Mouse (Mus musculus): ENCODE data around the gene H2-T23. TPM values are rescaled to one million over a fixed set of nuclear protein-coding genes. Genes with fewer than 3 reads are reported as not detected.
"Not testable (repeated sequence)": the region's sequence is repeated elsewhere in the genome, so short reads cannot be mapped to it uniquely, and the experiment has no call there.

The H2-T23 gene
- polyA plus RNA-seq, 1 experiment from 2014 or later: 3.7 TPM

- not testable (repeated sequence) for H3K27ac ChIP-seq (ENCODE audit: low read depth, low read length); H3K4me3 ChIP-seq (ENCODE audit: low read length); H3K27me3 ChIP-seq (ENCODE audit: control insufficient read depth, insufficient read depth, low read length); ATAC-seq (ENCODE audit: low FRiP score, low TSS enrichment); H3K4me1 ChIP-seq (ENCODE audit: control insufficient read depth, insufficient read depth, low read length); H3K4me2 ChIP-seq (replicated peaks; ENCODE audit: low read depth, low read length); H3K36me3 ChIP-seq (ENCODE audit: control insufficient read depth, insufficient read depth, low read length); H3K9ac ChIP-seq (ENCODE audit: low read depth, low read length); H3K9me3 ChIP-seq (ENCODE audit: control insufficient read depth, low read length)
- WGBS: 90% methylated on average over 13 of the region's 13 CpGs
Measured at GRCm38 (mm10) chr17:36036126-36036525, 3.5 kb upstream of the H2-T23 start.

GRCm38 (mm10) chr17:36035010-36035638 is 2.5 kb upstream of the H2-T23 start:
- H3K36me3 ChIP-seq (ENCODE audit: control insufficient read depth, insufficient read depth, low read length); H3K27me3 ChIP-seq (ENCODE audit: control insufficient read depth, insufficient read depth, low read length); H3K9me3 ChIP-seq (ENCODE audit: control insufficient read depth, low read length); H3K9ac ChIP-seq (ENCODE audit: low read depth, low read length); H3K4me2 ChIP-seq (replicated peaks; ENCODE audit: low read depth, low read length); H3K4me1 ChIP-seq (ENCODE audit: control insufficient read depth, insufficient read depth, low read length); H3K4me3 ChIP-seq (ENCODE audit: low read length); H3K27ac ChIP-seq (ENCODE audit: low read depth, low read length): not testable (repeated sequence)
- 0 out of 2 replicates have a peak, but pooled peaks have one; percentile 10 for ATAC-seq (ENCODE audit: low FRiP score, low TSS enrichment)
- WGBS: 38% methylated on average over 3 of the region's 3 CpGs

GRCm38 (mm10) chr17:36034524-36034923 is 1.9 kb upstream of the H2-T23 start:
- not testable (repeated sequence) for H3K9me3 ChIP-seq (ENCODE audit: control insufficient read depth, low read length); H3K4me1 ChIP-seq (ENCODE audit: control insufficient read depth, insufficient read depth, low read length); H3K27ac ChIP-seq (ENCODE audit: low read depth, low read length); H3K27me3 ChIP-seq (ENCODE audit: control insufficient read depth, insufficient read depth, low read length); H3K4me3 ChIP-seq (ENCODE audit: low read length); H3K4me2 ChIP-seq (replicated peaks; ENCODE audit: low read depth, low read length); H3K9ac ChIP-seq (ENCODE audit: low read depth, low read length); H3K36me3 ChIP-seq (ENCODE audit: control insufficient read depth, insufficient read depth, low read length); ATAC-seq (ENCODE audit: low FRiP score, low TSS enrichment)
- WGBS: 62% methylated on average over 3 of the region's 3 CpGs

- not testable (repeated sequence) for H3K27me3 ChIP-seq (ENCODE audit: control insufficient read depth, insufficient read depth, low read length); H3K36me3 ChIP-seq (ENCODE audit: control insufficient read depth, insufficient read depth, low read length); H3K27ac ChIP-seq (ENCODE audit: low read depth, low read length); H3K4me1 ChIP-seq (ENCODE audit: control insufficient read depth, insufficient read depth, low read length); H3K9me3 ChIP-seq (ENCODE audit: control insufficient read depth, low read length)
- ATAC-seq (ENCODE audit: low FRiP score, low TSS enrichment): peak; percentile 47
- under 1% methylated on average over 40 of the region's 40 CpGs for WGBS
- Histone ChIP-seq H3K4me3 (ENCODE audit: low read length) (peak overlapping the region; percentile 44), H3K9ac (ENCODE audit: low read depth, low read length) (peak overlapping the region; percentile 40; the same call in 1 of the 2 replicates), H3K4me2 (replicated peaks; ENCODE audit: low read depth, low read length) (peak overlapping the region; percentile 83)
Measured at GRCm38 (mm10) chr17:36031583-36032331, 898 bp downstream of the H2-T23 start.

- not testable (repeated sequence) for H3K9me3 ChIP-seq (ENCODE audit: control insufficient read depth, low read length); H3K27ac ChIP-seq (ENCODE audit: low read depth, low read length); H3K9ac ChIP-seq (ENCODE audit: low read depth, low read length); H3K27me3 ChIP-seq (ENCODE audit: control insufficient read depth, insufficient read depth, low read length); H3K36me3 ChIP-seq (ENCODE audit: control insufficient read depth, insufficient read depth, low read length); H3K4me1 ChIP-seq (ENCODE audit: control insufficient read depth, insufficient read depth, low read length)
- Histone ChIP-seq H3K4me2 (replicated peaks; ENCODE audit: low read depth, low read length) (peak overlapping the region; percentile 83), H3K4me3 (ENCODE audit: low read length) (peak overlapping the region; percentile 44; the same call in 1 of the 2 replicates)
- 37% methylated on average over 8 of the region's 8 CpGs for WGBS
- ATAC-seq (ENCODE audit: low FRiP score, low TSS enrichment): peak; percentile 15; the same call in 1 of the 2 replicates
Measured at GRCm38 (mm10) chr17:36030703-36031582, 1.7 kb downstream of the H2-T23 start.

- not testable (repeated sequence) for H3K36me3 ChIP-seq (ENCODE audit: control insufficient read depth, insufficient read depth, low read length); H3K27me3 ChIP-seq (ENCODE audit: control insufficient read depth, insufficient read depth, low read length); ATAC-seq (ENCODE audit: low FRiP score, low TSS enrichment); H3K27ac ChIP-seq (ENCODE audit: low read depth, low read length); H3K4me2 ChIP-seq (replicated peaks; ENCODE audit: low read depth, low read length); H3K4me1 ChIP-seq (ENCODE audit: control insufficient read depth, insufficient read depth, low read length); H3K9me3 ChIP-seq (ENCODE audit: control insufficient read depth, low read length); H3K4me3 ChIP-seq (ENCODE audit: low read length); H3K9ac ChIP-seq (ENCODE audit: low read depth, low read length)
- WGBS: 76% methylated on average over 2 of the region's 4 CpGs
Measured at GRCm38 (mm10) chr17:36030046-36030702, 2.5 kb downstream of the H2-T23 start.

DNA sequence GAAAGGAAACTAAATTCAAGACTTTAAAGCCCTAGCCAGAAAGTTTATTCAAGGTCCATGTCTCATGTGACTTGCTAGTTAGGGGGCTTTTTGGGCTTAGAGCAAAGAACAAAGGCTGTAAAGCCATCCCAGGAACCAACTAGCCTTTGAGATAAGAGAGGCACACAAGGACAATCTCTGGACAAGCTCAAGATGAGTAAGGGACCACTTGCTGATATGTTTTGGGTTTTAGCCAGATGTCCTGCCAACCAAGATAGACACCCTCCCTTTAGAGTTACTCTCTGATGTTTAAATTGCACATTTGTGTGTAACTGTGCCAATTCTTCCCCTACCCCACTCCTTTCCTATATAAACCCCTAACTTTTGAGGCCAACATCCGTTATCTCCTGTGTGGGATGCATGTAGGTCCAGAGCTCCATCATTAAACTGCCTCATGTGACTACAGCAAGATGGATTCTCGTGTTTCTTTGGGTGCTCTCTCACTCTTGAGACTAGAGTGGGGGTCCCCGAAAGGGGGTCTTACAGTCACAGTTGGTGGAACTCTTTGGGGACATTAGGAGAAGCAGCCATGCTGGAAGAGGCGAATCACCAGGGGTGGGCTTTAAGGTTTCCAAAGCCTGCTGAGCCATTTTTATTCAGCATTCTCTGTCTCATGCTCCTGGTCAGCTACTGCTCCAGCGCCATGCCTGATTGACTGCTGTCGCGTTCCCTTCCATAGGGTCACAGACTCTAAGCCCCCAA is 3.6 kb downstream of the H2-T23 start:
- H3K9me3 ChIP-seq (ENCODE audit: control insufficient read depth, low read length): no peaks in the 10 kb centered on the region
- peaks cover 2% of the 10 kb centered on the region for H3K4me1 ChIP-seq (ENCODE audit: control insufficient read depth, insufficient read depth, low read length)
- ATAC-seq (ENCODE audit: low FRiP score, low TSS enrichment): no peak
- H3K27ac ChIP-seq (ENCODE audit: low read depth, low read length): no peak overlapping the region
- no peaks in the 10 kb centered on the region for H3K27me3 ChIP-seq (ENCODE audit: control insufficient read depth, insufficient read depth, low read length)
- no peaks in the 10 kb centered on the region for H3K36me3 ChIP-seq (ENCODE audit: control insufficient read depth, insufficient read depth, low read length)
- no peak overlapping the region for H3K4me2 ChIP-seq (replicated peaks; ENCODE audit: low read depth, low read length)
- no peak overlapping the region for H3K9ac ChIP-seq (ENCODE audit: low read depth, low read length)
- no peak overlapping the region for H3K4me3 ChIP-seq (ENCODE audit: low read length)
- 76% methylated on average over 7 of the region's 7 CpGs for WGBS

- Histone ChIP-seq H3K27ac (ENCODE audit: low read depth, low read length) (no peak overlapping the region), H3K4me1 (ENCODE audit: control insufficient read depth, insufficient read depth, low read length) (peaks cover 6% of the 10 kb centered on the region), H3K4me2 (replicated peaks; ENCODE audit: low read depth, low read length) (no peak overlapping the region), H3K27me3 (ENCODE audit: control insufficient read depth, insufficient read depth, low read length) (no peaks in the 10 kb centered on the region), H3K9ac (ENCODE audit: low read depth, low read length) (no peak overlapping the region), H3K9me3 (ENCODE audit: control insufficient read depth, low read length) (no peaks in the 10 kb centered on the region), H3K36me3 (ENCODE audit: control insufficient read depth, insufficient read depth, low read length) (no peaks in the 10 kb centered on the region), H3K4me3 (ENCODE audit: low read length) (no peak overlapping the region)
- no peak for ATAC-seq (ENCODE audit: low FRiP score, low TSS enrichment)
- 92% methylated on average over 4 of the region's 4 CpGs for WGBS
Measured at GRCm38 (mm10) chr17:36027663-36028062, 5.0 kb downstream of the H2-T23 start.

Measured in kidney, embryonic 14.5 days (tissue).